Mouse (Mus musculus): ENCODE measurements around the gene Psat1. TPM values are rescaled to one million over a fixed set of nuclear protein-coding genes. Genes with fewer than 3 reads are reported as not detected.
A peak's percentile ranks its signal among the peaks of the same experiment; 100 is the strongest.

Gene Psat1
- total and polyA plus RNA-seq, 2 experiments from 2014 or later, result 69.1 to 84.2 TPM

DNA sequence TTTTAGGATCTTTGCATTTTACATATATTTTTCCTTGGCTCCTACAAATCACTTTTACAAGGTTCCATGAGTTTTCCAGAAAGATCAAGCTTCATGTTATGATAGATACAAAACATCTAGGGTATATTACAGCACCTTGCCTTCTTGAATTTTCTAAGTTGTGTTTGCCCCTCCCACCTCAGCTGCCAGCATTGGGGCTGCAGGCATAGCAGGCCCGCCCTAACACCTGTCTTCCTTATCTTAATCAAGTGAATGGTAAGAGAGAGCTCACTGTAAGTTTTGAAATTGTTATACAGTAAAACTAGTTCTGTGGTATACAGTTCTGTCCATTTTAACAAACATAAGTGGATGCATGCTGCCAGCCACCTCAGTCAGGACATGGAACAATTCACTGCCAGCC lies 1.7 kb upstream of the Psat1 start:
- H3K4me3 ChIP-seq (ENCODE audit: low read depth, low read length), result no peak overlapping the region
- WGBS, result 95% methylated on average over 1 of the region's 1 CpGs
- ATAC-seq (no peak), DNase-seq (no peak)
- H3K9me3 ChIP-seq (ENCODE audit: low read length), result no peaks in the 10 kb centered on the region
- no peak overlapping the region for H3K4me2 ChIP-seq (ENCODE audit: low read depth)
- no peak for TF ChIP-seq CTCF (IDR thresholded peaks at IDR 0.05; ENCODE audit: low read depth)
- H3K27me3 ChIP-seq (ENCODE audit: insufficient read depth, low read length), result no peaks in the 10 kb centered on the region
- H3K4me1 ChIP-seq (ENCODE audit: insufficient read depth), result no peaks in the 10 kb centered on the region
- H3K9ac ChIP-seq, result no peak overlapping the region
- H3K36me3 ChIP-seq (ENCODE audit: insufficient read depth), result no peaks in the 10 kb centered on the region
- no peak overlapping the region for H3K27ac ChIP-seq (ENCODE audit: low read depth, low read length)

DNA sequence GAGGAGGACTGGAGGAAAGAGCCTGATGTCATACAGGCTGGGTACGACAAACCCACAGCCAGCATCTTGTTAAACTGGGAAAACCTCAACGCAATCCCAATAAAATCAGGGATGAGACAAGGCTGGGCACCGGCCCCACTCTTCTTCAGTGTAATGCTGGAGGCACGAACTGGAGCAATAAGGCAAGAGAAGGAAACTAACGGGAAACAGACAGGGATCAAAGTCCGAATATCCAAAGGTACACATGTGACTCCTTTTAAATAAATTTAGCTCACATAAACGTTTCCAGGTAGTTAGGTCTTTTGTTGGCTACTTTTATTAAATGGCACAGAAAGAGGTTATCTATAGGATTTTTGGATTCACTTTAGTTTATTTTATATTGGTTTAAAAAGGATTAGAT lies 1.3 kb upstream of the Psat1 start:
- 90% methylated on average over 7 of the region's 7 CpGs for WGBS
- no peaks in the 10 kb centered on the region for H3K9me3 ChIP-seq (ENCODE audit: low read length)

DNA sequence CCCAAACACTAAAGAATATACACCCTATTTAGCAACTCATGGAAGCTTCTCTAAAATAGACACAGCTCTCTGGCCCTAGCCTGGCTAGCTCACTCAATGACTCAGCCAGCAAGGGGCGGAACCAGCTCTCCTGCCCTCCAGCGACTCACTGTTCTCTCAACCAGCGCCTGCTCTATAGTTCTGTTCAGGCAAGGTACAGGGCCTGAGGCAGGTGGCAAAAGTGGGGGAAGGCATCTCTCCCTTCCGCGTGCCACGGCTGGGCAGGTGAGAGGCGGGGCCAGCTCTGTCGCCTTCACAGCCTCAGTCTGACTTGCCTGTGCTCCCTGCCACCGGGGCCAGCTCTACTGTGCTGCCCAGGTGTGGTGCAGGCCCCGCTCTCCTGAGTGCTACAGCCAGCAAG lies 474 bp downstream of the Psat1 start:
- Histone ChIP-seq H3K9ac (no peak overlapping the region), H3K27ac (ENCODE audit: low read depth, low read length) (no peak overlapping the region), H3K36me3 (ENCODE audit: insufficient read depth) (no peaks in the 10 kb centered on the region), H3K27me3 (ENCODE audit: insufficient read depth, low read length) (no peaks in the 10 kb centered on the region), H3K4me1 (ENCODE audit: insufficient read depth) (no peaks in the 10 kb centered on the region), H3K4me2 (ENCODE audit: low read depth) (no peak overlapping the region), H3K9me3 (ENCODE audit: low read length) (no peaks in the 10 kb centered on the region), H3K4me3 (ENCODE audit: low read depth, low read length) (no peak overlapping the region)
- DNase-seq, result no peak
- 79% methylated on average over 10 of the region's 10 CpGs for WGBS
- no peak for TF ChIP-seq CTCF (IDR thresholded peaks at IDR 0.05; ENCODE audit: low read depth)
- ATAC-seq, result no peak

More for the DNA sequence above, 1.3 kb upstream of the Psat1 start:
- Histone ChIP-seq H3K27me3 (ENCODE audit: insufficient read depth, low read length) (no peaks in the 10 kb centered on the region), H3K36me3 (ENCODE audit: insufficient read depth) (no peaks in the 10 kb centered on the region), H3K4me2 (ENCODE audit: low read depth) (no peak overlapping the region), H3K27ac (ENCODE audit: low read depth, low read length) (no peak overlapping the region), H3K4me1 (ENCODE audit: insufficient read depth) (no peaks in the 10 kb centered on the region), H3K4me3 (ENCODE audit: low read depth, low read length) (no peak overlapping the region), H3K9ac (no peak overlapping the region)
- TF ChIP-seq CTCF (IDR thresholded peaks at IDR 0.05; ENCODE audit: low read depth), result no peak
- no peak for ATAC-seq
- DNase-seq, result no peak

DNA sequence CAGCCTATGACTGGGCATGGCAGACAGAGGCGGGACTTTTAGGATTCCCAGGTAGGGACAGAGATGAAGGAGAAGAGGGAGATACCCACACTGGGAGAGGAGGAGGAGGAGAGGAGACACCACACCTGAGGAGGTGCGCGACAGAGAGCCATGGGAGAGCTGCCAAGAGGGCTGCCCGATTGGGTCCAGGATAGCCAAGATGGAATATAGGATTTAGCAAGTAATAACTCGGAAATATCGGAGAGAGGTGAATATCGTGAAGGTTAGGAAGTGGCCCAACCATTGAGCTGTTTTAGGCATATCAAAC lies 4.1 kb downstream of the Psat1 start:
- no peak overlapping the region for H3K9ac ChIP-seq
- no peak overlapping the region for H3K4me3 ChIP-seq (ENCODE audit: low read depth, low read length)
- no peaks in the 10 kb centered on the region for H3K4me1 ChIP-seq (ENCODE audit: insufficient read depth)
- ATAC-seq, result no peak
- no peak for DNase-seq
- no peaks in the 10 kb centered on the region for H3K27me3 ChIP-seq (ENCODE audit: insufficient read depth, low read length)
- H3K36me3 ChIP-seq (ENCODE audit: insufficient read depth), result no peaks in the 10 kb centered on the region
- 67% methylated on average over 7 of the region's 7 CpGs for WGBS
- H3K9me3 ChIP-seq (ENCODE audit: low read length), result no peaks in the 10 kb centered on the region
- TF ChIP-seq CTCF (IDR thresholded peaks at IDR 0.05; ENCODE audit: low read depth), result no peak
- no peak overlapping the region for H3K27ac ChIP-seq (ENCODE audit: low read depth, low read length)
- no peak overlapping the region for H3K4me2 ChIP-seq (ENCODE audit: low read depth)

DNA sequence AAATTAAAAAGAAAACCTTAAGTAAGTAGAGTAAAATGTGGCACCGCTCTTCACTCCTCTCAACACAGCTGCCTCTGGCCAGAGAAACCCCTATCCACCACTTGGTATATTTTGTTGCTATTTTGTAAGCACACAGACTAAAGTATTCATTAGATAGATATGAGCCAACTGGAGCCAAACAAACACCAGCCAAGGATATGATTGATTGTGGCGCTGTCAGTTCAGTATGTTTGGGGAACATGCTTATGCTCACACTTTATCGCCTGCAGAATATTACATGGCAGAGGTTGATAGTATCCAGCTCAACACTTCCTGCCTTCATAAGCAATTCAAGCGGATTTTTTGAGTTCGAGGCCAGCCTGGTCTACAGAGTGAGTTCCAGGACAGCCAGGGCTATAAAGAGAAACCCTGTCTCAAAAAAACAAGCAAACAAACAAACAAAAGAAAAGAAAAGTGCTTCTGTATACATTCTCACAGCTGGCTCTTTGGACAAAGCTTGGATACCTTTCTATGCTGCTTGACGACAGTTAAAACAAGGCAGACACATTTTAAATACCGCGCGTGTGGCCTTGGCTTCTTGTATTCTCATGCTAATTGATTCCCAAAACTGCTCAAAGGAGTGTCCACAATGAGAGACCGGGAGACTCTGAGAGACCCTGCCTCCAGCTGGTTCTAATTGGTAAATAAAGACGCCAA lies 4.6 kb downstream of the Psat1 start:
- TF ChIP-seq CTCF (IDR thresholded peaks at IDR 0.05; ENCODE audit: low read depth), result no peak
- no peak overlapping the region for H3K4me2 ChIP-seq (ENCODE audit: low read depth)
- DNase-seq (no peak), ATAC-seq (no peak)
- 35% methylated on average over 11 of the region's 11 CpGs for WGBS
- no peaks in the 10 kb centered on the region for H3K27me3 ChIP-seq (ENCODE audit: insufficient read depth, low read length)
- H3K4me3 ChIP-seq (ENCODE audit: low read depth, low read length), result no peak overlapping the region
- H3K27ac ChIP-seq (ENCODE audit: low read depth, low read length), result no peak overlapping the region
- no peak overlapping the region for H3K9ac ChIP-seq
- H3K9me3 ChIP-seq (ENCODE audit: low read length), result no peaks in the 10 kb centered on the region
- H3K4me1 ChIP-seq (ENCODE audit: insufficient read depth), result no peaks in the 10 kb centered on the region
- no peaks in the 10 kb centered on the region for H3K36me3 ChIP-seq (ENCODE audit: insufficient read depth)

DNA sequence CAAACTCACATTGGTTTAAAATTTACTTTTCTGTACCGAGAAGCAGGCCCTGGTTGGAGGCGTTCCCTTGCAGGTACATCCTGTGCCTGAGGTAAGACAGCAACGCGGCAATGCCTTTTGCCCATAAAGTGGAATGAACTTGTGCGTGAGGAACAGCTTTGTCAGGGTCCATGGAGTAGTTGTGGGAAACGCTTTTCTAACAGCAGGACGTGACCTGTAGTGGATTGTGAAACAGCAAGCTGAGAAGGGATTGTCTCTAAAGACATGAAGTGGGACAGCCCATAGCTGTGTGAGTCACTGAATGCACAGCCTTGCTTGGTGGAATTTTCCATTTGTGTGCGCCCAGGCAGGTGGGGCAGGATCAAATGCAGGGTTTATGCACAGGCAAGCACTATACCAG lies 5.7 kb downstream of the Psat1 start:
- no peak for TF ChIP-seq CTCF (IDR thresholded peaks at IDR 0.05; ENCODE audit: low read depth)
- DNase-seq (no peak), ATAC-seq (no peak)
- no peaks in the 10 kb centered on the region for H3K4me1 ChIP-seq (ENCODE audit: insufficient read depth)
- H3K36me3 ChIP-seq (ENCODE audit: insufficient read depth), result no peaks in the 10 kb centered on the region
- WGBS, result 84% methylated on average over 8 of the region's 8 CpGs
- H3K9me3 ChIP-seq (ENCODE audit: low read length), result no peaks in the 10 kb centered on the region
- H3K27me3 ChIP-seq (ENCODE audit: insufficient read depth, low read length), result no peaks in the 10 kb centered on the region
- H3K9ac ChIP-seq, result no peak overlapping the region
- no peak overlapping the region for H3K27ac ChIP-seq (ENCODE audit: low read depth, low read length)
- H3K4me3 ChIP-seq (ENCODE audit: low read depth, low read length), result no peak overlapping the region
- no peak overlapping the region for H3K4me2 ChIP-seq (ENCODE audit: low read depth)

DNA sequence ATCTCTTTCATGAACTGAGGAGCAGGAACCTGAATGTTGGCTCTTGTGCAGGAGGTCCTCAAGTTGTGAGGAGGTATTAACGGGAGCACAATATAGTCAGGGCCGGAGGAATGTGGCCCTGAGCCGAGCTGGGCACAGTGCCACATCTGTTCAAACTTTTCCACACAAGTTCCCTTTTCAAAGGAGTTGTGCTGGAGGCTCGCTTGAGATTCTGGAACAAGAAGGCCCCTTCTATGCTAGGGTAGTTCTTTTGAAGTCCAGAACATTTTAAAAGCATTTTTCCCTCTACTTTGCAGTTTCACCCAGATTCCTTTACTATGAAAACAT lies 21.5 kb downstream of the Psat1 start:
- Histone ChIP-seq H3K4me3 (ENCODE audit: low read depth, low read length) (peak overlapping the region; percentile 61; the same call in 1 of the 2 replicates), H3K9me3 (ENCODE audit: low read length) (no peaks in the 10 kb centered on the region), H3K27me3 (ENCODE audit: insufficient read depth, low read length) (no peaks in the 10 kb centered on the region), H3K4me2 (ENCODE audit: low read depth) (peak overlapping the region; percentile 98), H3K36me3 (ENCODE audit: insufficient read depth) (no peaks in the 10 kb centered on the region), H3K4me1 (ENCODE audit: insufficient read depth) (peaks cover 13% of the 10 kb centered on the region), H3K9ac (no peak overlapping the region), H3K27ac (ENCODE audit: low read depth, low read length) (peak overlapping the region; percentile 62)
- ATAC-seq, result peak; percentile 5
- 2% methylated on average over 4 of the region's 4 CpGs for WGBS
- DNase-seq, result peak; percentile 68
- no peak for TF ChIP-seq CTCF (IDR thresholded peaks at IDR 0.05; ENCODE audit: low read depth)
